Mouse (Mus musculus): ENCODE data around the gene Gtf2f2.

DNA sequence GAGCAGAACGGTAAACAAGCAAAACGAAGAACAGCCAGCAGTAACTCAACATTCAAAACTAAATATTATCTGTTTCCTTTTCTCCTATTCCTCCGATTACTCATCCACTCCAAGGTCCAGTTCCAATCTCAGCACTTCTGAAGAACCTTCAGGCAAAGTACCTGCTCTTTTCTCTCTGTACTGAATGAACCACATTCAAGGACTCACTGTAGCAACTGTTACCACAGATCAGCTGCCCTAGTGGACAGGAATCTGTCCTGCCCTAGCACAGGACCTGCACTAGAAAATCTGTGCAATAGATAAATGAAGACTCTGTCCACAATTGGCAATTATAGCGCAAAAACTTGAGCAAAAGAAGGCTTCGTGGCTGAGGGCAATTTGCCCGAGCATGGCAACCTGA lies 19.7 kb downstream of the Gtf2f2 start:
- TF ChIP-seq POLR2A (IDR thresholded peaks at IDR 0.05; ENCODE audit: insufficient read depth, low read depth, low read length) (no peak), CTCF (IDR thresholded peaks at IDR 0.05; ENCODE audit: insufficient read depth, low read depth, low read length) (no peak)

Data from olfactory bulb, adult 2 months (tissue).